Mouse (Mus musculus): Measurements from ENCODE around the gene Triobp.

GRCm38 (mm10) chr15:78942663-78943062, 4.9 kb upstream of the Triobp start:
- peak; percentile 85 for TF ChIP-seq CTCF (IDR thresholded peaks at IDR 0.05; ENCODE audit: low read depth)
- TF ChIP-seq EP300 (optimal IDR thresholded peaks at IDR 0.05), result no peak
